Mouse (Mus musculus): ENCODE measurements around the gene Asb6. TPM values are rescaled to one million over a fixed set of nuclear protein-coding genes. Genes with fewer than 3 reads are reported as not detected.

The Asb6 gene
- polyA plus RNA-seq, 1 experiment from 2014 or later: 38.3 TPM

DNA sequence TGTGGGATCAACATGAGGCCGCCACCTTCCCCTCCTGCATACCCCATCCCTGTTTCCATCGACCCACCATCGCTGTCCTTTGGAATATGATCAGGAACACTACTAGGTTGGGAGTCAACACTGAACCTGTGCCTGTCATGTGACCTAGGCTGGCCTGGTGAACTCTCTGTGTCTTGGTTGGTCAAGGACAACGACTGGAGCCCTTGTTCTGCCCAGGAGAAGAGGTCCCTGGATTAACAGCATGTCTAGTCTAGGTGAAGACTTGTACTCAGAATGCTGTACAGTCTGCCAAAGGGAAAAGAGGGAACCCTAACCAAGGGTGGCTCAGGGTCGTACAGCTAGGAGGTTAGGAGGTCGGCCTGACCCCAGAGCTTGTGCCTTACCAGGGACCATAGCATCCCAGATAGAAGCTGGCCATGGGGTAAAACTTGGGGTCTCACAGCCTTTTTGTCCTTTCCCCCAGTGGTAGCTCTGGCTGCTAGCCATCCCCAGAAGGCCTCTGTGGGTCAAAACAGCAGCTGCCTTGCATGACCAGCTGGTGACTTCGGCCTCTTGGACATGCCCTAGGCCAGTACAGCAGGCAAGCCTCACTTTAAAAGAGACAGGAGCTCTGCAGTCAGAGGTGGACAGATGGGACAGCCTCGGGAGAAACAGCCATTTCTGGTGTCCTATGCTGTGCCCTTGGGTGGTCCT is 56.7 kb downstream of the Asb6 start:
- no peaks in the 10 kb centered on the region for H3K36me3 ChIP-seq
- H3K4me2 ChIP-seq: no peak overlapping the region
- H3K27me3 ChIP-seq: no peaks in the 10 kb centered on the region
- H3K9ac ChIP-seq: no peak overlapping the region
- no peak overlapping the region for H3K4me3 ChIP-seq (replicated peaks)
- H3K9me3 ChIP-seq (replicated peaks): no peaks in the 10 kb centered on the region
- WGBS: 68% methylated on average over 8 of the region's 8 CpGs
- peaks cover 58% of the 10 kb centered on the region for H3K4me1 ChIP-seq
- ATAC-seq (replicated peaks; ENCODE audit: low FRiP score): no peak
- peak overlapping the region; percentile 95 for H3K27ac ChIP-seq

Other genes starting within 250 kb of the Asb6 start
- gene Cstad, start 235.3 kb downstream of the Asb6 start, polyA plus RNA-seq (2015; fragmentation: Nextera tagmentation; extraction: Ambion mirVana): 1.2 and 1.8 TPM in 2 replicates
- gene 1700001O22Rik, start 26.7 kb downstream of the Asb6 start, polyA plus RNA-seq (2015; fragmentation: Nextera tagmentation; extraction: Ambion mirVana): 3.5 TPM in 2 replicates
- 82.6 and 96.6 TPM in 2 replicates for gene Ntmt1, start 22.5 kb downstream of the Asb6 start, polyA plus RNA-seq (2015; fragmentation: Nextera tagmentation; extraction: Ambion mirVana)
- 10.6 and 10.9 TPM in 2 replicates for gene Prrx2, start 4.6 kb upstream of the Asb6 start, polyA plus RNA-seq (2015; fragmentation: Nextera tagmentation; extraction: Ambion mirVana)
- gene Ptges, start 99.5 kb upstream of the Asb6 start, polyA plus RNA-seq (2015; fragmentation: Nextera tagmentation; extraction: Ambion mirVana): 13.3 and 13.5 TPM in 2 replicates
- gene Tor1b, start 122.6 kb upstream of the Asb6 start, polyA plus RNA-seq (2015; fragmentation: Nextera tagmentation; extraction: Ambion mirVana): 35.3 and 37.5 TPM in 2 replicates
- gene Tor1a, start 137.6 kb upstream of the Asb6 start, polyA plus RNA-seq (2015; fragmentation: Nextera tagmentation; extraction: Ambion mirVana): 78.9 and 79.7 TPM in 2 replicates
- gene BC005624, start 151.9 kb upstream of the Asb6 start, polyA plus RNA-seq (2015; fragmentation: Nextera tagmentation; extraction: Ambion mirVana): 55.2 and 60.5 TPM in 2 replicates
- gene Usp20, start 151.9 kb upstream of the Asb6 start, polyA plus RNA-seq (2015; fragmentation: Nextera tagmentation; extraction: Ambion mirVana): 19.1 and 22.7 TPM in 2 replicates

All from kidney, embryonic 15.5 days (tissue).